Comparison of ENCODE assay signal across 8 mouse cellular contexts in the genomic region with DNA sequence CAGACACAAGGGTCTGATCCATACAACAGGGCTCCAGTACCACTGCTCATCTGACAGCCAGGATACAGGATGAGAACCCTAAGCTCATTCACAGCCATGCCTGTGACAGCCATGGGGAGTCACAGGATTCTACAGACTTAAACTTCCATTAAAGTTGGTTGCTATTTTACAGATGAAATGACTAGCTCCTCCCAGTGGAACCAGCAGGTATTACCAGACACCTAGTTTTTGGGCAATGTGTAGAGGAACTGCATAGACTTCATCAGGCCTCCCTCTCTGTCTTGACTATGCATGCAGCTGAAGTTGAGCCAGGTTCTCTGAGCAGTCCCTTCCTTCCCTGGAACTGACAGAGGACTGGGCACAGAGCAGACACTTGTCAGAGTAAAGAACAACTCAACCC. TPM values are rescaled to one million over a fixed set of nuclear protein-coding genes. Genes with fewer than 3 reads are reported as not detected.
DNase-seq lines count a peak whose midpoint lies in the region; ATAC-seq and TF ChIP-seq lines count a peak whose summit lies in the region.

No protein-coding gene starts in this region.

- no peak for TF ChIP-seq CTCF in thymus, adult 2 months (IDR thresholded peaks at IDR 0.05; ENCODE audit: borderline replicate concordance, control insufficient read depth, extremely low read depth, insufficient read depth, low read length, poor library complexity)

- peaks cover 17% of the 10 kb centered on the region for H3K36me3 ChIP-seq in hindbrain, embryonic 11.5 days (ENCODE audit: control insufficient read depth, insufficient read depth, low read length)
- H3K36me3 ChIP-seq in hindbrain, embryonic 12.5 days, result peaks cover 68% of the 10 kb centered on the region
- peaks cover 65% of the 10 kb centered on the region for H3K36me3 ChIP-seq in thymus, adult 2 months (ENCODE audit: control insufficient read depth, insufficient read depth, low read length)
- H3K36me3 ChIP-seq in midbrain, embryonic 16.5 days (ENCODE audit: control insufficient read depth, insufficient read depth, low read length), result peaks cover 33% of the 10 kb centered on the region

- TF ChIP-seq POLR2A in thymus, adult 2 months (IDR thresholded peaks at IDR 0.05; ENCODE audit: control insufficient read depth, extremely low read depth, insufficient read depth, low read length, poor library complexity), result no peak

- DNase-seq in hindbrain, embryonic 11.5 days (ENCODE audit: low spot score), result peak; percentile 31
- peak; percentile 55 for DNase-seq in thymus, adult 2 months
- no peak for DNase-seq in thymus, adult 18-20 months
- DNase-seq in induced T-regulatory cell, adult 2 months (ENCODE audit: low read depth), result peak; percentile 54
- DNase-seq in thymus, postnatal 4 days, result peak; percentile 58
- no peak for DNase-seq in layer of hippocampus, adult 8-10 months (ENCODE audit: low spot score in 2 of 2)

- no peaks in the 10 kb centered on the region for H3K4me1 ChIP-seq in hindbrain, embryonic 11.5 days (replicated peaks; ENCODE audit: control insufficient read depth, insufficient read depth, low read length)
- H3K4me1 ChIP-seq in hindbrain, embryonic 12.5 days, result no peaks in the 10 kb centered on the region
- no peaks in the 10 kb centered on the region for H3K4me1 ChIP-seq in thymus, adult 2 months (replicated peaks; ENCODE audit: control insufficient read depth, insufficient read depth, low read length)
- H3K4me1 ChIP-seq in midbrain, embryonic 16.5 days (ENCODE audit: control insufficient read depth, insufficient read depth, low read length), result peaks cover 4% of the 10 kb centered on the region; the same call in 1 of the 2 replicates

- H3K9ac ChIP-seq in hindbrain, embryonic 11.5 days (ENCODE audit: low read depth, low read length), result no peak overlapping the region
- H3K9ac ChIP-seq in hindbrain, embryonic 12.5 days, result no peak overlapping the region
- H3K9ac ChIP-seq in midbrain, embryonic 16.5 days (ENCODE audit: low read depth, low read length), result no peak overlapping the region

- no peak overlapping the region for H3K4me2 ChIP-seq in hindbrain, embryonic 11.5 days (replicated peaks; ENCODE audit: low read depth, low read length)
- no peak overlapping the region for H3K4me2 ChIP-seq in hindbrain, embryonic 12.5 days (replicated peaks)
- no peak overlapping the region for H3K4me2 ChIP-seq in midbrain, embryonic 16.5 days (ENCODE audit: low read length)

- no peaks in the 10 kb centered on the region for H3K27me3 ChIP-seq in hindbrain, embryonic 11.5 days (ENCODE audit: control insufficient read depth, insufficient read depth, low read length)
- no peaks in the 10 kb centered on the region for H3K27me3 ChIP-seq in hindbrain, embryonic 12.5 days
- no peaks in the 10 kb centered on the region for H3K27me3 ChIP-seq in thymus, adult 2 months (ENCODE audit: control insufficient read depth, insufficient read depth, low read length)
- H3K27me3 ChIP-seq in midbrain, embryonic 16.5 days (ENCODE audit: control insufficient read depth, insufficient read depth, low read depth, low read length), result no peaks in the 10 kb centered on the region

- no peak for ATAC-seq in hindbrain, embryonic 11.5 days (ENCODE audit: low FRiP score)
- no peak for ATAC-seq in hindbrain, embryonic 12.5 days (ENCODE audit: low FRiP score)
- ATAC-seq in midbrain, embryonic 16.5 days, result no peak

- no peak overlapping the region for H3K27ac ChIP-seq in hindbrain, embryonic 11.5 days (ENCODE audit: low read depth, low read length)
- no peak overlapping the region for H3K27ac ChIP-seq in hindbrain, embryonic 12.5 days
- H3K27ac ChIP-seq in thymus, adult 2 months (ENCODE audit: control insufficient read depth, insufficient read depth, low read length), result no peak overlapping the region
- no peak overlapping the region for H3K27ac ChIP-seq in midbrain, embryonic 16.5 days (ENCODE audit: low read length)

- H3K9me3 ChIP-seq in hindbrain, embryonic 11.5 days (ENCODE audit: control insufficient read depth, low read length), result no peaks in the 10 kb centered on the region
- no peaks in the 10 kb centered on the region for H3K9me3 ChIP-seq in hindbrain, embryonic 12.5 days (replicated peaks)
- no peaks in the 10 kb centered on the region for H3K9me3 ChIP-seq in midbrain, embryonic 16.5 days (replicated peaks; ENCODE audit: control insufficient read depth, low read length, poor library complexity, severe bottlenecking)

- H3K4me3 ChIP-seq in hindbrain, embryonic 11.5 days (ENCODE audit: low read depth, low read length), result no peak overlapping the region
- no peak overlapping the region for H3K4me3 ChIP-seq in hindbrain, embryonic 12.5 days
- H3K4me3 ChIP-seq in thymus, adult 2 months (ENCODE audit: control insufficient read depth, insufficient read depth, low read length), result no peak overlapping the region
- no peak overlapping the region for H3K4me3 ChIP-seq in midbrain, embryonic 16.5 days (ENCODE audit: low read depth, low read length)

RNA-seq across cellular contexts. Expression of a gene that starts 17.7 kb away (rescaled TPM):
- 25.2 and 29.4 TPM in 2 replicates for polyA plus RNA-seq in hindbrain, embryonic 11.5 days (2014; fragmentation: Nextera tagmentation; extraction: Ambion mirVana)
- polyA plus RNA-seq in hindbrain, embryonic 12.5 days (2016; fragmentation: Nextera tagmentation; extraction: Ambion mirVana), result 26.9 and 28.2 TPM in 2 replicates
- 35.8 and 38.4 TPM in 2 replicates for polyA plus RNA-seq in thymus, adult 2 months (2012; rRNA removed)
- 10 to 100 TPM; 50.8 to 56.4 (median 54.1) TPM for total RNA-seq in layer of hippocampus, adult 8-10 months (2022)
- 15.5 and 20.7 TPM in 2 replicates for polyA plus RNA-seq in midbrain, embryonic 16.5 days (2015; fragmentation: Nextera tagmentation; extraction: Ambion mirVana)

RNA-seq across cellular contexts. Expression of a gene that starts 35.1 kb away (rescaled TPM):
- 38.2 and 43.1 TPM in 2 replicates for polyA plus RNA-seq in hindbrain, embryonic 11.5 days (2014; fragmentation: Nextera tagmentation; extraction: Ambion mirVana)
- polyA plus RNA-seq in hindbrain, embryonic 12.5 days (2016; fragmentation: Nextera tagmentation; extraction: Ambion mirVana), result 37.1 and 37.3 TPM in 2 replicates
- polyA plus RNA-seq in thymus, adult 2 months (2012; rRNA removed), result 36.6 and 41.3 TPM in 2 replicates
- 10 to 100 TPM in 2 of 4 experiments, 1 to 10 TPM in 2; 9.8 to 11.1 (median 10.1) TPM for total RNA-seq in layer of hippocampus, adult 8-10 months (2022)
- polyA plus RNA-seq in midbrain, embryonic 16.5 days (2015; fragmentation: Nextera tagmentation; extraction: Ambion mirVana), result 14.2 and 18.5 TPM in 2 replicates

Comparison
In these comparisons a context has a peak if more than half of its experiments do, and no peak if none do; other contexts are left out.
1. DNase-seq: peak in hindbrain, embryonic 11.5 days (single experiment), thymus, adult 2 months (single experiment), induced T-regulatory cell, adult 2 months (single experiment) and thymus, postnatal 4 days (single experiment); none in thymus, adult 18-20 months (0 of 2) and layer of hippocampus, adult 8-10 months (0 of 2).